Mouse (Mus musculus) limb, embryonic 11.5 days (tissue): ENCODE measurements around the gene 1700001C02Rik. TPM values are rescaled to one million over a fixed set of nuclear protein-coding genes. Genes with fewer than 3 reads are reported as not detected.

Experiments used
- ATAC-seq: fragments of 200-750 bp; cut with Nextera tagmentation; 2 replicates; pipeline ENCODE4 v1.8.0; 2017; ENCODE audit warnings: low read depth; ENCODE audit not compliant: insufficient number of reproducible peaks, low FRiP score, low TSS enrichment
- DNase-seq: peaks from one replicate; pipeline ENCODE4 v3.0.0-alpha.2; 2015; ENCODE audit warnings: low spot score
- H3K27ac ChIP-seq: fragments of 300-500 bp; sonication (generic); replicated peaks from 2 replicates; pipeline ENCODE4 v1.5.1; 2014; ENCODE audit warnings: low read depth, mild to moderate bottlenecking, low read length
- H3K27me3 ChIP-seq: fragments of 300-500 bp; sonication (generic); 2 replicates; pipeline ENCODE4 v1.6.1; 2014; ENCODE audit warnings: mild to moderate bottlenecking, low read length, mixed read lengths; ENCODE audit not compliant: control insufficient read depth, insufficient read depth
- H3K36me3 ChIP-seq: fragments of 300-500 bp; sonication (generic); 2 replicates; pipeline ENCODE4 v1.6.1; 2014; ENCODE audit warnings: mild to moderate bottlenecking, low read length, moderate library complexity, mixed read lengths; ENCODE audit not compliant: control insufficient read depth, insufficient read depth
- H3K4me1 ChIP-seq: fragments of 300-500 bp; sonication (generic); 2 replicates; pipeline ENCODE4 v1.6.1; 2014; ENCODE audit warnings: low read length, mixed read lengths; ENCODE audit not compliant: control insufficient read depth, insufficient read depth
- H3K4me2 ChIP-seq: fragments of 300-500 bp; sonication (generic); 2 replicates; pipeline ENCODE4 v1.6.1; 2014; ENCODE audit warnings: low read depth, mild to moderate bottlenecking, moderate library complexity; ENCODE audit not compliant: severe bottlenecking
- H3K4me3 ChIP-seq: fragments of 300-500 bp; sonication (generic); 2 replicates; pipeline ENCODE4 v1.5.1; 2014; ENCODE audit warnings: low read depth, low read length
- H3K9ac ChIP-seq: fragments of 300-500 bp; sonication (generic); 2 replicates; pipeline ENCODE4 v1.6.1; 2014; ENCODE audit warnings: mild to moderate bottlenecking, low read length
- H3K9me3 ChIP-seq: fragments of 300-500 bp; sonication (generic); 2 replicates; pipeline ENCODE4 v1.6.1; 2016; ENCODE audit warnings: low read length; ENCODE audit not compliant: control insufficient read depth
- WGBS: fragments of 180-500 bp; shearing (Covaris S2); extraction: QIAGEN DNeasy Blood & Tissue Kit; methylation state at CpG from one replicate; pipeline ENCODE4 v1.1.7; 2014; 5-methylcytosine and 5-hydroxymethylcytosine counted together
- polyA plus RNA-seq: library from polyadenylated mRNA; unstranded; fragments of >200 nt; fragmentation: Nextera tagmentation; extraction: Ambion mirVana; gene quantifications from 2 replicates; pipeline ENCODE4 v1.2.1, GENCODE M21; 2014

Gene 1700001C02Rik
- polyA plus RNA-seq, 1 experiment from 2014 or later = not detected

GRCm38 (mm10) chr5:30482319-30482718 is 16.5 kb downstream of the 1700001C02Rik start:
- no peak for ATAC-seq
- H3K9me3 ChIP-seq = no peaks in the 10 kb centered on the region
- no peak overlapping the region for H3K27ac ChIP-seq
- peak; percentile 87 for DNase-seq
- 16% methylated on average over 5 of the region's 5 CpGs for WGBS
- H3K36me3 ChIP-seq = no peaks in the 10 kb centered on the region
- H3K9ac ChIP-seq = no peak overlapping the region
- H3K27me3 ChIP-seq = no peaks in the 10 kb centered on the region
- H3K4me3 ChIP-seq = no peak overlapping the region
- H3K4me1 ChIP-seq = no peaks in the 10 kb centered on the region
- no peak overlapping the region for H3K4me2 ChIP-seq

- ATAC-seq (no peak), DNase-seq (no peak)
- Histone ChIP-seq H3K27ac (no peak overlapping the region), H3K4me1 (no peaks in the 10 kb centered on the region), H3K36me3 (no peaks in the 10 kb centered on the region), H3K9me3 (no peaks in the 10 kb centered on the region), H3K27me3 (no peaks in the 10 kb centered on the region), H3K4me2 (no peak overlapping the region), H3K9ac (no peak overlapping the region), H3K4me3 (no peak overlapping the region)
- 85% methylated on average over 8 of the region's 8 CpGs for WGBS
Measured at GRCm38 (mm10) chr5:30483533-30483932, 17.7 kb downstream of the 1700001C02Rik start.

GRCm38 (mm10) chr5:30484591-30484990 is 18.7 kb downstream of the 1700001C02Rik start:
- 78% methylated on average over 5 of the region's 5 CpGs for WGBS
- Histone ChIP-seq H3K4me3 (no peak overlapping the region), H3K27me3 (no peaks in the 10 kb centered on the region), H3K9ac (no peak overlapping the region), H3K27ac (no peak overlapping the region), H3K36me3 (no peaks in the 10 kb centered on the region), H3K9me3 (no peaks in the 10 kb centered on the region), H3K4me2 (no peak overlapping the region), H3K4me1 (no peaks in the 10 kb centered on the region)
- no peak for DNase-seq
- no peak for ATAC-seq

GRCm38 (mm10) chr5:30485136-30485535 is 19.3 kb downstream of the 1700001C02Rik start:
- H3K36me3 ChIP-seq = no peaks in the 10 kb centered on the region
- no peak for DNase-seq
- WGBS = 91% methylated on average over 6 of the region's 6 CpGs

GRCm38 (mm10) chr5:30490215-30490614 is 24.4 kb downstream of the 1700001C02Rik start:
- H3K4me1 ChIP-seq = no peaks in the 10 kb centered on the region
- H3K36me3 ChIP-seq = no peaks in the 10 kb centered on the region
- H3K4me3 ChIP-seq = no peak overlapping the region
- H3K4me2 ChIP-seq = no peak overlapping the region
- H3K27me3 ChIP-seq = no peaks in the 10 kb centered on the region
- no peak overlapping the region for H3K27ac ChIP-seq
- DNase-seq (no peak), ATAC-seq (no peak)
- H3K9me3 ChIP-seq = no peaks in the 10 kb centered on the region
- no peak overlapping the region for H3K9ac ChIP-seq

More at GRCm38 (mm10) chr5:30485136-30485535, 19.3 kb downstream of the 1700001C02Rik start:
- Histone ChIP-seq H3K27me3 (no peaks in the 10 kb centered on the region), H3K27ac (no peak overlapping the region), H3K4me3 (no peak overlapping the region), H3K4me1 (no peaks in the 10 kb centered on the region), H3K4me2 (no peak overlapping the region), H3K9ac (no peak overlapping the region), H3K9me3 (no peaks in the 10 kb centered on the region)
- ATAC-seq = no peak

- H3K36me3 ChIP-seq = no peaks in the 10 kb centered on the region
- WGBS = 87% methylated on average over 5 of the region's 5 CpGs
- no peaks in the 10 kb centered on the region for H3K27me3 ChIP-seq
- H3K4me2 ChIP-seq = no peak overlapping the region
- H3K4me3 ChIP-seq = no peak overlapping the region
- H3K27ac ChIP-seq = no peak overlapping the region
- ATAC-seq = no peak
- no peaks in the 10 kb centered on the region for H3K4me1 ChIP-seq
- no peak for DNase-seq
- no peaks in the 10 kb centered on the region for H3K9me3 ChIP-seq
- no peak overlapping the region for H3K9ac ChIP-seq
Measured at GRCm38 (mm10) chr5:30490845-30491244, 25.0 kb downstream of the 1700001C02Rik start.

GRCm38 (mm10) chr5:30493723-30494122 is 27.9 kb downstream of the 1700001C02Rik start:
- no peaks in the 10 kb centered on the region for H3K9me3 ChIP-seq
- WGBS = 84% methylated on average over 7 of the region's 7 CpGs
- no peak overlapping the region for H3K27ac ChIP-seq
- H3K4me1 ChIP-seq = peaks cover 12% of the 10 kb centered on the region
- H3K27me3 ChIP-seq = no peaks in the 10 kb centered on the region
- no peak overlapping the region for H3K4me3 ChIP-seq
- no peaks in the 10 kb centered on the region for H3K36me3 ChIP-seq
- H3K4me2 ChIP-seq = no peak overlapping the region
- no peak for DNase-seq
- H3K9ac ChIP-seq = no peak overlapping the region
- ATAC-seq = no peak

- Histone ChIP-seq H3K4me3 (no peak overlapping the region), H3K9me3 (no peaks in the 10 kb centered on the region), H3K36me3 (no peaks in the 10 kb centered on the region), H3K27me3 (no peaks in the 10 kb centered on the region), H3K9ac (no peak overlapping the region), H3K27ac (no peak overlapping the region), H3K4me2 (no peak overlapping the region), H3K4me1 (peaks cover 12% of the 10 kb centered on the region)
- 87% methylated on average over 7 of the region's 7 CpGs for WGBS
- DNase-seq (no peak), ATAC-seq (no peak)
Measured at GRCm38 (mm10) chr5:30494606-30495005, 28.8 kb downstream of the 1700001C02Rik start.

GRCm38 (mm10) chr5:30495288-30495687 is 29.4 kb downstream of the 1700001C02Rik start:
- Histone ChIP-seq H3K9me3 (no peaks in the 10 kb centered on the region), H3K27me3 (no peaks in the 10 kb centered on the region), H3K4me3 (no peak overlapping the region), H3K36me3 (no peaks in the 10 kb centered on the region), H3K9ac (no peak overlapping the region), H3K4me2 (no peak overlapping the region), H3K4me1 (peaks cover 12% of the 10 kb centered on the region), H3K27ac (no peak overlapping the region)
- 81% methylated on average over 2 of the region's 2 CpGs for WGBS
- no peak for DNase-seq
- no peak for ATAC-seq
